Mouse (Mus musculus): Measurements from ENCODE around the gene Rab6a.
A peak's percentile ranks its signal among the peaks of the same experiment; 100 is the strongest.

DNA sequence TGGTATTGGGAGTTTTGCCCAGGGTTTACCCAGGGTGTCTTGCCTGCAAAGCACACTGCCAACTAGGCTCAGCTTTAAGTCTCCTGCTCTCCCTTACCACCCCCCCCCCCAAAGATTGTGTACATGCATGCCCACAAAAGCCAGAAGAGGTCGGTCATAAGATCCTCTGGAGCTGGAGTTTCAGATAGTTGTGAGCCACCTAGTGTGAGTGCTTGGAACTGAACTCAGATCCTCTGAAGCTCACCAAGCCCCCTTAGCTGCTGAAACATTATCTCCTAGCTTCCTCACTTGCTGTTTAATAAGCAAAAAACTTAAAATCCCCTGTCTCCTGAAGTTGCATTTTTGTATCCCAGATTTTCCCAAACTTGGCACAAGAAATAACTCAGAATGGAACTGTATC, 30.4 kb downstream of the Rab6a start:
- TF ChIP-seq POLR2A (IDR thresholded peaks at IDR 0.05; ENCODE audit: insufficient read depth, low read length) (no peak), CTCF (IDR thresholded peaks at IDR 0.05; ENCODE audit: low read depth, low read length) (peak; percentile 7)

Data from ES-Bruce4 (cell line).